Mouse (Mus musculus) stomach, postnatal 0 days (tissue): Measurements from ENCODE around the gene C130074G19Rik.

ENCODE experiments used
- CTCF ChIP-seq: IDR thresholded peaks from 2 replicates; pipeline ENCODE4 v1.5.1; 2016; ENCODE audit warnings: antibody characterized with exemption, low read depth, mild to moderate bottlenecking, moderate library complexity
- EP300 ChIP-seq: optimal IDR thresholded peaks from 2 replicates; pipeline ENCODE3; 2016; ENCODE audit warnings: antibody characterized with exemption

GRCm38 (mm10) chr1:184902886-184903285 is 19.9 kb upstream of the C130074G19Rik start:
- TF ChIP-seq EP300, result no peak
- TF ChIP-seq CTCF, result no peak
